Mouse (Mus musculus) heart, adult 2 months (tissue): ENCODE results near the gene Ctbp2.

ENCODE experiments used
- CTCF ChIP-seq: fragments of 200-600 bp; IDR thresholded peaks from 2 replicates; pipeline ENCODE4 v1.8.1; 2022; ENCODE audit warnings: antibody characterized with exemption, mild to moderate bottlenecking, moderate library complexity
- POLR2A ChIP-seq: fragments of 200-500 bp; IDR thresholded peaks from 2 replicates; pipeline ENCODE4 v1.6.1; 2011; ENCODE audit warnings: mild to moderate bottlenecking, low read depth, low read length, control low read depth; ENCODE audit not compliant: insufficient read depth

GRCm38 (mm10) chr7:132976079-132976478 lies 148.1 kb downstream of the Ctbp2 start:
- TF ChIP-seq CTCF (no peak), POLR2A (no peak)
